In the genomic region with DNA sequence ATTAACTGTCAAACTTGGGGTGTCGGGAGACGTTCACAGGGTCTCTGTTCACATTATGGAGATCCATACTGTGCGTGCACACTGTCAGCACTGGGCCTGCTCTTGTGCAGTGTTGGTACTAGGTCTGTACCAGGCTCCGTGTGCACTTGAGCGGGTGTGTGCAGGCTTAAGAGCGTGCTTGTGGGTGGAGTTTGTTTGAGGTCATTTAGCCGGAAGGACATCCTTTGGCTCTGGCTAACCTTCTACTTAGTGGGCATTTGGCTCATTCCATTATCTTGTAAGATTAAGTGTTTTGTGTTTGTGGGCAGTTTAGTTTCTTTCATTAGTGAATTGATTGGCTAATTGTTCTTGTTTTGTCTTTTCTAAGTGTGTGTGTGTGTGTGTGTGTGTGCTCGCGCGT, we compare ENCODE assay signal across 22 mouse cellular contexts. TPM values are rescaled to one million over a fixed set of nuclear protein-coding genes. Genes with fewer than 3 reads are reported as not detected.
A peak's percentile ranks its signal among the peaks of the same experiment; 100 is the strongest.
DNase-seq lines count a peak whose midpoint lies in the region; ATAC-seq and TF ChIP-seq lines count a peak whose summit lies in the region.
"Had no signal": no experiment of that assay in that cellular context is flagged by ENCODE, and none has a peak within 500 bp of the region (broad histone marks: within the 10 kb centered on the region; RNA-seq: fewer than 3 reads in every experiment).

No protein-coding gene starts in this region.

- H3K9me3 ChIP-seq in heart, postnatal 0 days (replicated peaks; ENCODE audit: control insufficient read depth, low read length), result no peaks in the 10 kb centered on the region
- no peaks in the 10 kb centered on the region for H3K9me3 ChIP-seq in heart, embryonic 12.5 days (replicated peaks)
- H3K9me3 ChIP-seq: embryonic facial prominence, embryonic 10.5 days; embryonic facial prominence, embryonic 12.5 days; forebrain, embryonic 13.5 days; forebrain, embryonic 15.5 days had no signal

- no peak overlapping the region for H3K27ac ChIP-seq in heart, postnatal 0 days (ENCODE audit: low read depth)
- H3K27ac ChIP-seq in heart, embryonic 12.5 days (ENCODE audit: poor library complexity, severe bottlenecking), result no peak overlapping the region
- H3K27ac ChIP-seq: embryonic facial prominence, embryonic 10.5 days; embryonic facial prominence, embryonic 12.5 days; forebrain, embryonic 13.5 days; forebrain, embryonic 15.5 days had no signal

- DNase-seq in heart, postnatal 0 days (ENCODE audit: low spot score), result peak; percentile 1
- peak; percentile 69 for DNase-seq in ZHBTc4 (ENCODE audit: low read depth, low spot score)
- no peak for DNase-seq in left cerebral cortex, postnatal 25 days (ENCODE audit: low spot score in 2 of 2)
- DNase-seq: adrenal gland, adult 8-10 months; adrenal gland, postnatal 14 days; adrenal gland, postnatal 36 days; B cell, adult 2 months; cerebellum, adult 11-12 months; cerebellum, adult 2 months; cerebellum, adult 9-10 months; cerebellum, postnatal 10 days; cerebellum, postnatal 25 days; forebrain, postnatal 0 days had no signal

- no peak overlapping the region for H3K9ac ChIP-seq in heart, postnatal 0 days (replicated peaks; ENCODE audit: low read depth, low read length)
- H3K9ac ChIP-seq in heart, embryonic 12.5 days, result no peak overlapping the region
- H3K9ac ChIP-seq: embryonic facial prominence, embryonic 12.5 days; forebrain, embryonic 13.5 days; forebrain, embryonic 15.5 days; forebrain, postnatal 0 days had no signal

- TF ChIP-seq CTCF in heart, postnatal 0 days (IDR thresholded peaks at IDR 0.05; ENCODE audit: low read depth), result no peak

- ATAC-seq in heart, postnatal 0 days (ENCODE audit: insufficient read depth, low read depth), result no peak
- no peak for ATAC-seq in heart, embryonic 12.5 days (ENCODE audit: insufficient number of reproducible peaks, low FRiP score)
- no peak for ATAC-seq in activated CD4-positive, CD25-positive, alpha-beta regulatory T cell, adult 4 months
- ATAC-seq: CD4-positive, CD25-positive, alpha-beta regulatory T cell, adult 4 months; forebrain, embryonic 13.5 days; forebrain, embryonic 15.5 days; forebrain, postnatal 0 days had no signal

- 80% methylated on average over 10 of the region's 10 CpGs for WGBS in heart, postnatal 0 days
- WGBS in heart, embryonic 12.5 days, result 74% methylated on average over 10 of the region's 10 CpGs

- peaks cover 14% of the 10 kb centered on the region for H3K27me3 ChIP-seq in heart, postnatal 0 days (ENCODE audit: control insufficient read depth, insufficient read depth, low read length)
- H3K27me3 ChIP-seq in heart, embryonic 12.5 days (replicated peaks), result peaks cover 18% of the 10 kb centered on the region
- H3K27me3 ChIP-seq: forebrain, embryonic 15.5 days had no signal

- H3K4me2 ChIP-seq in heart, postnatal 0 days (ENCODE audit: low read depth, low read length), result no peak overlapping the region
- H3K4me2 ChIP-seq in heart, embryonic 12.5 days, result no peak overlapping the region
- H3K4me2 ChIP-seq: embryonic facial prominence, embryonic 12.5 days; forebrain, embryonic 13.5 days; forebrain, embryonic 15.5 days had no signal

- H3K4me3 ChIP-seq in heart, postnatal 0 days (ENCODE audit: low read depth, low read length), result no peak overlapping the region
- H3K4me3 ChIP-seq in heart, embryonic 12.5 days, result no peak overlapping the region
- H3K4me3 ChIP-seq: embryonic facial prominence, embryonic 10.5 days; embryonic facial prominence, embryonic 12.5 days; forebrain, embryonic 13.5 days; forebrain, embryonic 15.5 days had no signal

- no peaks in the 10 kb centered on the region for H3K36me3 ChIP-seq in heart, postnatal 0 days (replicated peaks; ENCODE audit: control insufficient read depth, insufficient read depth, low read length)
- H3K36me3 ChIP-seq in heart, embryonic 12.5 days, result no peaks in the 10 kb centered on the region
- H3K36me3 ChIP-seq: embryonic facial prominence, embryonic 10.5 days; embryonic facial prominence, embryonic 12.5 days; forebrain, embryonic 15.5 days had no signal

- no peak for TF ChIP-seq EP300 in heart, postnatal 0 days (IDR thresholded peaks at IDR 0.05; ENCODE audit: low read depth)

- H3K4me1 ChIP-seq in heart, postnatal 0 days (ENCODE audit: control insufficient read depth, insufficient read depth), result 0 out of 2 replicates have a peak, but pooled peaks cover 5% of the 10 kb centered on the region
- peaks cover 6% of the 10 kb centered on the region for H3K4me1 ChIP-seq in heart, embryonic 12.5 days (replicated peaks)

- intact Hi-C loops in left cerebral cortex, postnatal 25 days (cut with DNase I), result loop anchor here (10.0 kb wide), 1 partner anchor 292 kb away; no protein-coding TSS in a partner anchor

RNA-seq across cellular contexts. Expression of a gene that starts 29.6 kb away (rescaled TPM):
- total RNA-seq in heart, postnatal 0 days (2014; rRNA removed; ENCODE audit: low replicate concordance), result 157 and 211 TPM in 2 replicates
- 349 and 359 TPM in 2 replicates for polyA plus RNA-seq in heart, postnatal 0 days (2015; fragmentation: Nextera tagmentation; extraction: Ambion mirVana)
- 605 and 640 TPM in 2 replicates for polyA plus RNA-seq in heart, embryonic 12.5 days (2016; fragmentation: Nextera tagmentation; extraction: Ambion mirVana)
- total RNA-seq in left cerebral cortex, postnatal 25 days (2021), result 100 to 1,000 TPM; 137 to 140 TPM
- 100 to 1,000 TPM; 256 to 305 TPM for polyA plus RNA-seq in activated CD4-positive, CD25-positive, alpha-beta regulatory T cell, adult 4 months (2017; shearing (Covaris generic))

RNA-seq across cellular contexts. Expression of a gene that starts 30.2 kb away (rescaled TPM):
- 23.2 and 46.3 TPM in 2 replicates for total RNA-seq in heart, postnatal 0 days (2014; rRNA removed; ENCODE audit: low replicate concordance)
- 44.5 and 49.7 TPM in 2 replicates for polyA plus RNA-seq in heart, postnatal 0 days (2015; fragmentation: Nextera tagmentation; extraction: Ambion mirVana)
- polyA plus RNA-seq in heart, embryonic 12.5 days (2016; fragmentation: Nextera tagmentation; extraction: Ambion mirVana), result 37.6 and 39.9 TPM in 2 replicates
- 10 to 100 TPM; 35.2 to 49.6 TPM for total RNA-seq in left cerebral cortex, postnatal 25 days (2021)
- 10 to 100 TPM; 18.9 to 21.1 TPM for polyA plus RNA-seq in activated CD4-positive, CD25-positive, alpha-beta regulatory T cell, adult 4 months (2017; shearing (Covaris generic))

RNA-seq across cellular contexts. Expression of a gene that starts 36.2 kb away (rescaled TPM):
- total RNA-seq in heart, postnatal 0 days (2014; rRNA removed; ENCODE audit: low replicate concordance), result 0.04 and 0.58 TPM in 2 replicates
- polyA plus RNA-seq in heart, postnatal 0 days (2015; fragmentation: Nextera tagmentation; extraction: Ambion mirVana), result 0.11 and 0.14 TPM in 2 replicates
- polyA plus RNA-seq in heart, embryonic 12.5 days (2016; fragmentation: Nextera tagmentation; extraction: Ambion mirVana), result 0.75 and 0.85 TPM in 2 replicates
- 10 to 100 TPM; 77.5 to 79.8 TPM for total RNA-seq in left cerebral cortex, postnatal 25 days (2021)
- not detected for polyA plus RNA-seq in activated CD4-positive, CD25-positive, alpha-beta regulatory T cell, adult 4 months (2017; shearing (Covaris generic))
- total RNA-seq: CH12.LX, MEL had no signal
- polyA plus RNA-seq: CD4-positive, CD25-positive, alpha-beta regulatory T cell, adult 4 months had no signal

RNA-seq across cellular contexts. Expression of a gene that starts 39.2 kb away (rescaled TPM):
- 24.8 and 29.6 TPM in 2 replicates for total RNA-seq in heart, postnatal 0 days (2014; rRNA removed; ENCODE audit: low replicate concordance)
- 35.3 and 43.1 TPM in 2 replicates for polyA plus RNA-seq in heart, postnatal 0 days (2015; fragmentation: Nextera tagmentation; extraction: Ambion mirVana)
- 76.9 and 77.8 TPM in 2 replicates for polyA plus RNA-seq in heart, embryonic 12.5 days (2016; fragmentation: Nextera tagmentation; extraction: Ambion mirVana)
- total RNA-seq in left cerebral cortex, postnatal 25 days (2021), result 10 to 100 TPM; 34.0 TPM
- 10 to 100 TPM; 50.0 to 55.7 TPM for polyA plus RNA-seq in activated CD4-positive, CD25-positive, alpha-beta regulatory T cell, adult 4 months (2017; shearing (Covaris generic))

RNA-seq across cellular contexts. Expression of a gene that starts 39.4 kb away (rescaled TPM):
- 39.2 and 63.2 TPM in 2 replicates for total RNA-seq in heart, postnatal 0 days (2014; rRNA removed; ENCODE audit: low replicate concordance)
- polyA plus RNA-seq in heart, postnatal 0 days (2015; fragmentation: Nextera tagmentation; extraction: Ambion mirVana), result 77.1 and 77.6 TPM in 2 replicates
- 55.5 and 57.4 TPM in 2 replicates for polyA plus RNA-seq in heart, embryonic 12.5 days (2016; fragmentation: Nextera tagmentation; extraction: Ambion mirVana)
- total RNA-seq in left cerebral cortex, postnatal 25 days (2021), result 10 to 100 TPM; 28.6 to 29.7 TPM
- 100 to 1,000 TPM; 105 to 149 TPM for polyA plus RNA-seq in activated CD4-positive, CD25-positive, alpha-beta regulatory T cell, adult 4 months (2017; shearing (Covaris generic))

Comparison
In these comparisons a context has a peak if more than half of its experiments do, and no peak if none do; other contexts are left out.
1. DNase-seq: peak in heart, postnatal 0 days (single experiment) and ZHBTc4 (single experiment); none in left cerebral cortex, postnatal 25 days (0 of 2).